Mouse (Mus musculus) retina, adult 2 months (tissue): ENCODE measurements at regions not wholly inside any gene's neighbourhood (a gene's known extent, or its start where the extent isn't known, plus 50 kb on each side); places are given as distances from the start of the nearest gene placed in this dataset.

Experiments
- DNase-seq: peaks from one replicate; pipeline ENCODE4 v3.0.0-alpha.2; 2012; ENCODE audit warnings: low read depth, low spot score

DNA sequence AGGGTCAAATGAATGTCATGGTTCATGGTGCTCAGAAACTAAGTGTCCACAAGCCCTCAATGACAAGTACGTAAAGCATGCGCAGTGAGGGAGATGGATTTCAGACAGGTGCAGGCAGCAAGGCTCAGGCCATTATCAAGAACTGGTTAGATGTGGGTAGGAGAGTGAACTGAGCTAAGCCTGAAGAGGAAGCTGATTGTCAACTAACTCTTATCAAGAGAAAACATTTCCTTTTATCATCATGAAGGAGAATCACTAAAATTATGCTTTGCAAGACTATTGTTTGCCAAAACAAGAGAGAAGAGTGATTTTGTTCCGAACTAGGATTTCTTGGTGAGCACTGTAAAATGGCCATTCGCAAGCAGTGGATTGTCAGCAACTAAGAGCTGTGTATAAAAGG, 164.7 kb upstream of the Fam98a start:
- no peak for DNase-seq

DNA sequence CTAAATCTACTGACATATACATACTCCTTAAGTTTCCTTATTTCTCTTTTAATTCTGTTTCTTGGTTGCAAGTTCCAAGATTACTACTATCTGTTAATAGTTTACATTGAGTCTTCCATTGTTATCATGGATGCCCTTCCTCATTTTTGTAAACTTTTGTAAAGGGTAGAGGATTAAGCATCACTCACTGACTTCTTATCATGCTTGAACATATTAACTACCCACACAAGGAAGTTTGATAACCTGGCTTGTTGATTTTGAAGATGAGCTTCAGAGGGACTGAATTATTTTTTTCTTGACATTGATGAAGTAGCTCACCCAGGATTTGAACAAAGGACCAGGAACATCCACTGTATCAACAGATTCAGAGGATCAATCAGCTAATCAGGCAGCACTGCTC, 162.8 kb upstream of the Fam98a start:
- no peak for DNase-seq

DNA sequence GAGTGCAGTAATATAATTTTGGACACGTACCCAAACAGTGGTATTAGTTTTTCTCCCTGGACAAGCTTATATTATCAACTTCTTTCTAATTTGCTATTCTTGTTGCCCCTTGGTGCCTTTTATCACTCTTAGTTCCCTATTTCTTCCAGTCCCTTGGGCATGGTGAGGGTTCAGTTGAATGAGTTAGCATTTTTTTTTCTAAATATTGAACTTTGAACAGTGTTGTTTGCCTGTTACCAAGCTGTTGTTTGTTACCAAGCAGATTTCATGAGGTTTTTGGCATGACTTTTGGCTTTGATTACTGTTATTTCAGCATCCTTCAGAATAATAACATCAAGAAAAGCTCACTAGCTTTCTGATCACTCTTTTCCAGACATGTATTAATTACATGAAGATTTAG, 162.3 kb upstream of the Fam98a start:
- DNase-seq: no peak

DNA sequence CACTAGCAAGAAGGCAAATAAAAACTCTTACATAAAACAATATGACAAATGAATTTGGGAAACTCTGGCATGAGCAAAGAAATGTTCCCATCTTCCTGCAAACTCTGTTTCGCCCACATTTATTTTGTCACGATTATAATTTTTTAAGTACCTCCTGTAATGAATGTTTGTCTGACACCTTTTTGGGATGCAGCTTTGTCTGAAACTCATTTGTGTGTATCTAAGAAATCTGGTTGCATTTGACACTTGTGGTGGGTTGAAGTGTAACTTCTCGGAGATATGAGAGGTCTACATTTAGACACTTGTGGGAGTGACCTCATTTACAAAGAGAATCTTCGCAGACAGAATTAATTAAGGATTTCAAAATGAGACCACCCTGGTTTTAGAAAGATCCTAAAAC, 155.9 kb upstream of the Fam98a start:
- no peak for DNase-seq

DNA sequence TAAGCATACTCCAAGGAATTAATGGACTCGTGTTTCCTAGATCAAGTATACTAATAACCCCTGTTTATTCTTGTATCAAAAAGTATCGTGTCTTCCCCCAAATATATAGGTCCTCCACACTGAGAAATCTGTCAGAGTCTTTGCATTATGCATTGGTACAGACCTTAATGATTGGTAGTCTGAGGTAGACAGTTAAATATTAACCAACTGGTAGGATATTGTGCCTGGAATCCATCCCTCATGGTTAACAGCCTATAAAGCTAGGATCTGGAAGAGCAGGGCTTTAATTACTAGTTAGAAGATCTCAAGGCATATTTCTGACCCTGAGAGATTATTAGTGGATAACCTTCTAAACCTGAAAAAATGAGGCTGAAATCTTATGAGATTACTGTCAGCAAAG, 153.6 kb upstream of the Fam98a start:
- no peak for DNase-seq

DNA sequence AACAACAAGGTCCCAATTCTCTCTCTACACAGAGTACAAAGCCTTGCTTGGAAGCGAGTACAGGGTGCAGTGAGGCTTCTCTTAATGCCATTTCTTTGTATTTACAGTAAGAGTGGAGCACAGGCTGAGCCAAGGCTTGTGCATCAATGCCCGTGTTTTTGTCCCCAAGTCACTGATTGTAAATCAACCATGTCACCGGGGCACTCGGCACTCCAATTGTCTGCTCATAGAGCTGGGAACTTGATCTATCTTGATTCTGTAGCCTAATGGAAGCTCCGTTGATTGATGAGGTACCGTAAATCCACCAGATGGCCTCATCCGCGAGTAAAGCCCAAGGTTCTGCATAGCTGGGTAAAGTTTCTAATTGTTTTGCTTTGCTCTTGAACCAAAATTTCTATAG, 152.1 kb upstream of the Fam98a start:
- no peak for DNase-seq

DNA sequence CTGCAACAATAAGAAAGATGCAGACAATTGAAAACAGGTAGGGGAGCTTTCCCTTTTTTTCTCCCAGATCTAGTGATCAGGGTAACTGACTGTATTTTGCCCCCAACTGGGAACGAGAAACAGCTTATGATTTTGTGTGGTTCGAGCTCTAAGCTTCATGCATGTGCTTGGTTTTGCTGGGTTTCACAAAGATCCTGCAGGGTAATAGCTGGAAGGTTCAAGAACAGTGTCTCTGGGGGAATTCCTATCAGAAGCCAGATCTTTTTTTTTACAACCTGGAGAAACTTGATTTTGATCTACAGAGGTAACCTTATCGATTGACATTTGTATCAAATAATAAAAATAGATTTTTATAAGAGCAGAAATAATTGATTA, 145.0 kb upstream of the Fam98a start:
- DNase-seq: no peak

DNA sequence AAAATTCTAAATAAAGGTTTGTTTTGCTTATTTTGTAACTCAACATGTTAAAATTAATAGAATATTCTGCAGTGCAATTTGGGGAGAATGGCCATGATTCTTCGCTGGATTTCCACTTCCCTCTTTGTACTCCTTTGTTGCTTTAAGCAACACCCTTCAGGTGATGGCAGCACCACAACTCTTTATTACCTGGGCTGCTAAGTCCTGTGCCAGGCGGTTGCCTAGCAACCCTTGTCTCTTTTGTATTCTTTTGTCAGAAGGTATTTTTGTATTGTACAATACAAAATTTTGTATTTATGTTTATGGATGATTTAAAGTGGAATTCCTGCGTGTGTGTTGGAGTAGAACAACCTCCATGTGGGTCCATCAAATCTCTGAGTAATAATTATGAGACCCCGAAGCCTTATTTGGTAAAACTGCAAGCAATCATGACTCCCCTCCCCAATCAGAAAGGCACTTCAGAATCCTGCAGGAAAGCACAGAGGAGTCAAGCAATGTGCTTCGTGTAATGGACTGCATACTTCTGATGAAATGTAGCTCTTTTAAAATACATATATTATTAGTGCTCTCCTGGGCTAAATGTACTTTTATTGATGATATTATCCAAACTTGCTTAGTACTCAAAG, 144.5 kb upstream of the Fam98a start:
- no peak for DNase-seq

DNA sequence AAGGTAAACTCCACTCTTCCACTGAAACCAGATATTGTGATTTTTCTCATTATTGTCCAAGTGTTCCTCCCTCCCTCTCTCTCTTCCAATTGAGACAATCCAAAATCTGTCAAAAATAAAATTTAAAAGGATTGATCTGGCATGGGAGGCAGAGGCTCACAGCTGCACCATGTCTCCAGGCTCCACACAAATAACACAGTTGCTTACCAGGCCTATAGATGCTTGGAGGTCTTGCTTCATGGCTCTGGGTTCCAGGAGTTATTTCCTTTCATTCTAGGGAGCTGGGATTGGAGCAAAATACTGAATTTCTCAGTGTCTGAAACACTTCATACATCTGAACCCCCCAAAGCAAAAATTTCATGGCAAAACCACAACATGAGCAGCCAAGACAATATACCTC, 134.2 kb upstream of the Fam98a start:
- DNase-seq: no peak

DNA sequence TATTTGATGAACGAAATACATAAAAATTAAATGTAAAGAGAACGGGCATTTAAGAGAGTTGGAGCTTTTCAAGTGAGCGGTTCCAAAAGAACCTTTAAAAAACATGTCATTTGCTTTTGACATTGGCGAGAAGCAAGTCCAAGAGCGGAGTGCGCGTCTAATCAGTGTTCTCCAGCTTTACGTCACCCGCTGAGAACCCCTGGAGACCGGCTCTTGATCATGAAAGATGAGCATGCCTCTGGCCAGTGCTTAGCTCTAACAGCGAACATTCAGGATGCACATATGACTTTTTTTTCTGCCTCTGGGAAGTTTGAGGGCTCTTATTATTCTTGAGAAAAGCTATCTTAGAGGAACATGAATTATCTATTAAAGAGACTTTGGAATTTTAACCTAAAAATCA, 95.2 kb upstream of the Fam98a start:
- no peak for DNase-seq

DNA sequence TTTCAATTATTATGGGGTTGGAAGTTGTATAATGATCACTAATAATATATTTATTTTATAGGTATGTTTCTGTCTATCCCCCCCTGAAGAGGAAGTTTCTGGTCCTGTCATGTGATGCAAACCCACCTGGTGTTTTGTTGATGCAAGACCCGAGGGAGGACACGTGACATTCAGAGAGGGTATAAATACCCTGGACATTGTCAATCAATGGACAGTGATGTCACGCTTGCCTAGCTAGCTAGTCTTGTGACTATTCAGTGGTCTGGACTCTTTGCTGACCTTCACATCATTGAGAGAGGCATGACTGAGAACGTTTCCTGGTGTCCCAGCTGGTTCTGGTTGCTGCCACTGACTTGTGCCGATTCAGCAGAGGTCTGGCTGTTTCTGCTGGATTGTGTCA, 93.0 kb upstream of the Fam98a start:
- no peak for DNase-seq

DNA sequence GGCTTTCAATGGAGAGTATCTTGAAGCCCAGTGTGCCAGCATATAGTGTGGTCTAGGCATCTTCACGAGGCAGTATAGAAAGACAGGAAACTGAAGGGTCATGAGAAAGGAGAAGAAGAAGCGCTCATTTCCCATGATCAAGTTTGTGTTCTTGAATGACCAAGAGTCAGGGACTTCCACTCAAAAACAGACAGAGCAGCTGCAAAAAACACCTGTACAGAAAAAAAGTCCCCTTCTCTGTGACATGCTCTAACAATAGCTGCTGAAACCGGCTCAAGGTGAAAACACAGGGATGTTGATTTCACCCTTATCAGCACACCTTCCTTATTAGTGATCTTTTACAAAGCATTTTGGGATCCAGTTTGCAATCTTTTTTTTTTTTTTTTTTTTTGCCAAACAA, 90.6 kb upstream of the Fam98a start:
- DNase-seq: no peak

DNA sequence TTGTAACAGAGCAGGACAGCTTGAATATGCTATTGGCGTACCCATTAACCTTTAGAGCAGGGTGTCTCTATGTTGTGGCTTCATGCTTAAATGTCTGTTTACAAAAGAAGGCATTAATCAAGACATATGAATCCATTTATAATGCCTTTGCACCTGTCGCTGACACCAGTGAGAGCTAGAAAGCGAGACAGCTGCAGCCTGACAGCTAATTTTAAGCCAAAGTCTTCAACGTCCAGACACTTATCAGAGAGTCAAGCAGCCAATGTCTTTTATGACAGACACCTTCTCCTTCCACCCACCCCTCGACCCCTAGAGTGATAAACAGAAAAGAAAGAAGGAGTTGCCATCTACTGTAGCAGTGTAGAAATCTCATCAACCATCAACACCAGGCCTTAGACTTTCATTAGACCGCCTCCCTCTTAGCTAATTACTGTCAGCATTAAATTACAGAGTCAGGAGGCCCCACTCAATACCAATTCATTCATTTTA, 89.3 kb upstream of the Fam98a start:
- no peak for DNase-seq

DNA sequence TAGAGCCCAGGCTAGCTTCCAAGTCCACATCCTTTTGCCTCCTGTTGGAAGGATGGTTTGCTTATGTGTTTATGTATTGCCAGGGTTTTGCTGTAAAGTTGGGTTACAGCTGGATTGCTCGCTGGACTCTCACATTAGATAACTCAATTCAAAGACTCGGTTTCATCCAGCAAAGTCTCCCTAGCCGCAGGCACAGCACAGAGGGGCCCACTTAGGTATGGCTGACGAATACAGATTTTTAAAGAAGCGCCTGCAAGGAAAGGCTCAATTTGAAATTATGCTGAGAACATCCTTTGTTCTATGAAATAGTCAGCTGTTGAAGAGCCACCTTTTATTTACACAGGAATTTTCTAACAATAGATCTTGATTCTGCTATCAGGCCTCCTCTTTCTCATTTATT, 88.8 kb upstream of the Fam98a start:
- no peak for DNase-seq

DNA sequence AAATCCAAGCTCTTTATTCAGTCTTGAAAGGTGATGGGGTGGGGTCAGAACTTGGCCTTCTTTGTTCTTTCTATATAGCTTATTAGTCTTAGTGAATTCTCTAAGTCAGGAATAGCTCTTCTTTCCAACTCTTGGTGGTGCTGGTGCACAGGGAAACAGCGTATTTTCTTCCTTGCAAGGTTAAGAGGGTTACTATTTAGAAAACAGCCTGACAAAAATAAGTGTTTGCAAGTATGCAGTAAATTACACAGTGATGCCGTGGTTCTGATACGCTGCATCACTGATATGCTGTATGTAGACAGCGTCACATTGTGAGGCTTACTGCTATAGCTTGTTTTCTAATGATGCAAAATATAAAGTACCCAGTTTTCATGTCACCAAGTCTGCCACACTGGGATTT, 78.1 kb upstream of the Fam98a start:
- DNase-seq: no peak

DNA sequence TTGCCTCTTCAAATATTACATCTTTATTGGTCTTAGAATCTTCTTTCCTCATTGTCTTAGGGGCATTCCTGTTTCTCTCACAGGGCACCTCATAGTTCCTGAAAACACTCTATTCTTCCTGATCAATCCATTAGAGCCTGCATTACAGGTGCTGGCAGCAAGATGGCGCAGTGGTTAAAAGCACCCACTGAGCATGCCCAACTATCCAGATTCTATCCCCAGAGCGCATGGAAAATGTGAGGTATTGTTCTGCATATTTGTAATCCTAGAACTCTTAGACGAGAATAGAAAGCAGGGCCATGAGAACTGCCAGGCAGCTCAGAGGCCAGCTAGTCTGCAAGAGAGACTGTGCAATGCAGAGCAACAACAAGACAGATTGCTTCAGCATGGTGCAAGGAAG, 67.7 kb upstream of the Fam98a start:
- DNase-seq: no peak

DNA sequence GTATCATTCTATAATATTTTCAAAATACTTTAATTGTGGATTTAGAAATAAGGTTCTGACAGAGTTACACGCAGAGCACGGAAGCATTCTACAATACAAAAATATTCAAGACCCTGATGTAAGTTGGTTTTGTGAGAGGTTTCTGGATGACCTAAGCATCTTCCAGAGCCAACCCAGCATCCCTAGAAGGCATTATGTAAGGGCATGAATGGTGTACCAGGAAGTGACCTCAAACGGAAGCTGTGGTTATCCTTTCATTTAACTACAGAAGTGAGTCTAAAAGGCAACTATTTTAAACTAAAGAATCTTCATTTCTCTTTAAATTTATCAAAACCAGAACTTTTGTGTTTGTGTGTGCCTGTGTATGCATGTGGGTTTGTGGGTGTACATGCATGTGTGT, 66.8 kb upstream of the Fam98a start:
- no peak for DNase-seq

DNA sequence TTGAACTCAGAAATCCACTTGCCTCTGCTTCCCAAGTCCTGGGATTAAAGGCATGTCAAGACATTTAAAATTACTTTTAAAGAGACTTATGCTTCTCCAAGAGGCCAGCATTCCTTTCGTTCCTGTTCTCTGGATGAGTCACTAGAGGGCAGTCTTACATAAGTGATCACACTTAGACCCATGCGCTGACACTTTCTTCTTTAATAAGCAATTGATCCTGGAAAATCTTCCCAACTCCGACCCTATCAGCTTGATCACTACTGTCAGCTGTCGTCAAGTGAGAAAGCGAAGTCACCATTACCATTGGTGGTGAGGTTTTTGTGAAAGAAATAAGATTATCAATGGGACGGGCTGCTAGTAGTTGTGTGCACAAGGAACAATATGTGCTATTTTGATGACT, 65.5 kb upstream of the Fam98a start:
- no peak for DNase-seq

DNA sequence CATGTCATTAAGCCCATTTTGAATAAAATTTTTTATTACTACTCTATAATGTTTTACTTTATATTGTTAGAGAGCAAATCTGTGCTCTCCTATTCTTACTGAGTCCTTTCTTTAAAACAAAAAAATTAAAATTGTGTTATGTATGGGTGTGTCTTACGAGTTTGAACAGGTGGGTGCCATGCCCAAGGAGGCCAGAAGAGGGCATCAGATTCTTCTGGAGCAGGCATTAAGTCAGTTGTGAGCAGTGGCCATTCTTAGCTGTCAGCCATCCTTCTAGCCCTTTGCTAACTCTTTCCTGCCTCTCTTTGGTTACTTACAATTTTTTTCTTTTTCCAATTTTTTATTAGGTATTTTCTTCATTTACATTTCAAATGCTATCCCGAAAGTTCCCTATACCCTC, 63.6 kb upstream of the Fam98a start:
- DNase-seq: no peak

DNA sequence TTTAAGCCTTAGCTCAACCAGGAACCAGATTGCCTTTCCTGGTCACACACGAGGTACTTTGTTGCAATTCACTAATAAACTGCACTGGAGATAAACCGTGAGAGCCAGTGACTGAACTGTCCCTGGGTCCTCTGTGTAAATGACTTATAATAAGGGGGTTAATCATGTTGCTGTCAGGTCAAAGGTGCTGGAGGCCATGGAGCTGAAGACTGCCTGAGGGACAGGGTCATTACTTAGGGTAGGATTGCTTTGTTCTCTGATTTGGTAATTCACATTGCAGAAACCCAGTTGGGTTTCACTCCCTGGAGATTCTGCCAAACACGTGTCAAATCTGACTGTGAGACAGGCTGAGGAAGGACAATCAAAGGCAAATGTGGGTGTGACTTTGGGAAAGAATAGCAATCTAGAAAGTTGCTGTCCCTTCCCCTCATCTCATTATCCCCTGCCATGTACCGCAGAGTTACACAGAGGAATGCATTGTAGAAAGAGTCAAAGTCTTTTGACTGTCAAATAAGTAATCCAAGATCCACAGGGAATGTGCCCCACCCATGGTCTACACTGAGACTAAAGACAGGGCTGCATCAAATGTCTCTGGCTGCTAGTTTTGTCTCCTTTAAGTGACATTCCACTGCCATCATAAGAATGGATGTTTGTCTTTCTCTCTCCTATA, 51.8 kb upstream of the Fam98a start:
- no peak for DNase-seq
